Mouse (Mus musculus) ZHBTc4 (cell line): ENCODE measurements at regions not wholly inside any gene's neighbourhood (a gene's known extent, or its start where the extent isn't known, plus 50 kb on each side); places are given as distances from the start of the nearest gene placed in this dataset.
A peak's percentile ranks its signal among the peaks of the same experiment; 100 is the strongest.

ENCODE experiments used
- DNase-seq: peaks from one replicate; pipeline ENCODE4 v3.0.0-alpha.2; 2011; ENCODE audit warnings: low read depth, low spot score

GRCm38 (mm10) chr3:35315162-35315561, 438.7 kb upstream of the Atp11b start:
- DNase-seq, result no peak

GRCm38 (mm10) chr3:35318348-35318747, 435.6 kb upstream of the Atp11b start:
- no peak for DNase-seq

- no peak for DNase-seq
Measured at GRCm38 (mm10) chr3:35320844-35321393, 433.0 kb upstream of the Atp11b start.

GRCm38 (mm10) chr3:35321991-35322390, 431.9 kb upstream of the Atp11b start:
- DNase-seq, result no peak

- no peak for DNase-seq
Measured at GRCm38 (mm10) chr3:35322899-35323298, 431.0 kb upstream of the Atp11b start.

- peak; percentile 85 for DNase-seq
Measured at GRCm38 (mm10) chr3:35323450-35324077, 430.3 kb upstream of the Atp11b start.

GRCm38 (mm10) chr3:35324186-35324585, 429.7 kb upstream of the Atp11b start:
- no peak for DNase-seq

- DNase-seq, result peak; percentile 44
Measured at GRCm38 (mm10) chr3:35332534-35333272, 421.2 kb upstream of the Atp11b start.

GRCm38 (mm10) chr3:35334017-35334416, 419.9 kb upstream of the Atp11b start:
- no peak for DNase-seq

GRCm38 (mm10) chr3:35334546-35334945, 419.4 kb upstream of the Atp11b start:
- peak; percentile 18 for DNase-seq

GRCm38 (mm10) chr3:35335837-35336236, 418.1 kb upstream of the Atp11b start:
- DNase-seq, result no peak

- DNase-seq, result peak; percentile 43
Measured at GRCm38 (mm10) chr3:35340525-35340924, 413.4 kb upstream of the Atp11b start.

GRCm38 (mm10) chr3:35340935-35341800, 412.7 kb upstream of the Atp11b start:
- DNase-seq, result peak; percentile 43

- DNase-seq, result no peak
Measured at GRCm38 (mm10) chr3:35341840-35342239, 412.1 kb upstream of the Atp11b start.

- no peak for DNase-seq
Measured at GRCm38 (mm10) chr3:35342584-35342983, 411.3 kb upstream of the Atp11b start.

GRCm38 (mm10) chr3:35343936-35344335, 410.0 kb upstream of the Atp11b start:
- no peak for DNase-seq

GRCm38 (mm10) chr3:35349114-35349513, 404.8 kb upstream of the Atp11b start:
- DNase-seq, result no peak

GRCm38 (mm10) chr3:35353442-35353841, 400.5 kb upstream of the Atp11b start:
- DNase-seq, result no peak

- DNase-seq, result no peak
Measured at GRCm38 (mm10) chr3:35353920-35354319, 400.0 kb upstream of the Atp11b start.

GRCm38 (mm10) chr3:35354356-35354755, 399.6 kb upstream of the Atp11b start:
- DNase-seq, result no peak

GRCm38 (mm10) chr3:35357111-35357510, 396.8 kb upstream of the Atp11b start:
- DNase-seq, result no peak

GRCm38 (mm10) chr3:35358541-35358940, 395.4 kb upstream of the Atp11b start:
- DNase-seq, result no peak
